Mouse (Mus musculus) layer of hippocampus, postnatal 25 days (tissue): ENCODE measurements around the gene Cpsf4l. TPM values are rescaled to one million over a fixed set of nuclear protein-coding genes. Genes with fewer than 3 reads are reported as not detected.
A peak's percentile ranks its signal among the peaks of the same experiment; 100 is the strongest.

Experiments
- DNase-seq, 2 experiments: peaks; one replicate each; pipeline ENCODE4 v3.0.0; 2022; ENCODE audit warnings: mixed read lengths in 2 of 2, low spot score in 1 of 2; ENCODE audit errors: extremely low spot score in 1 of 2
- total RNA-seq, 2 experiments: library from RNA; stranded (reverse); gene quantifications; 2 replicates each; pipeline ENCODE4 v1.2.3; 2021

Gene Cpsf4l
- under 1 TPM in 1 of 2 experiments, not detected in 1; 0.22 TPM for total RNA-seq

DNA sequence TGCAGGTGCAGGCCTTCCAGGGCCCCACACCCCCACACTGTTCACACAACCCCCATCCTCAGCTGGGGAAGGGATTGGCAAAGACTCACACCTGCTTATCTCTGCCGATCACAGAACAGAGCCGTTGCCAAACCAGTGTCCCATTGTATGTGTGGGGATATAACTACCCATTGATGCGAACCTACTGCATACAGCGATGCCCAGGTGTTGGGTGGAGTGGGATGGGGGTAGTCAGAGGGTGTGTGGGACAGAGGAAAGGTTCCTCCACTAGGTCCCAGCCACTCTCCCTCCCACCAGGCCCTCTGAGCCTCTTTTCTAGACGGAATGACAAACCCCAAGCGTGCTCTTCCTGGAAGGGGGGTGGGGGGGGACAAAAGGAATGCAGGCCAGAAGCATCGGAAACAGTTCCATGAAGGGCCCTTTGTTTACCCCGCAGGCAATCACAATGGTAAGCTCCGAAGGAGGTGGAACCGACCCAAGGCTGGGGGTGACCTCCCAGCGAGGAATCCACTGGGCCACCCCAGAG is at the start of gene Cpsf4l:
TSS of gene Cpsf4l (minus strand) at position 287 of the 526 bp plus-strand sequence.
- no peak for DNase-seq

DNA sequence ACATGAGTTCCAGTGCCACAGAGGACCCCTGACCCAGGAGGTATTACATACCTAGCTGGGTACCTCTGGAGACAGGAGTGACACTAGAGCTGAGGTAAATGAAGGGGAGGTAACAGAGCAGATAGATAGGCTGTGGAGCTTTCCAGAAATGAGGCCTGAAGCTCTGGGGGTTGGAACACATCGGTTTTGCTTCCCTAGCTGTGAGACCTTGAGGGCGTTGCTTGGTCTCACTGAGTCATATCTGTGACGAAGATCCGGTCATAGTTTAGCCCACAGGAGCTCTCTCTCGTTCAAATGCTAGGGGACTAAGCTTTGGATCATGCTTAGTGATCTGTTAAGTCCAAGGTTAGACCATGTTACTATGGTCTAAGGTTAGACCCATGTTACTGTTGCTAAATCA is 49.0 kb upstream of the Cpsf4l start:
- no peak for DNase-seq

DNA sequence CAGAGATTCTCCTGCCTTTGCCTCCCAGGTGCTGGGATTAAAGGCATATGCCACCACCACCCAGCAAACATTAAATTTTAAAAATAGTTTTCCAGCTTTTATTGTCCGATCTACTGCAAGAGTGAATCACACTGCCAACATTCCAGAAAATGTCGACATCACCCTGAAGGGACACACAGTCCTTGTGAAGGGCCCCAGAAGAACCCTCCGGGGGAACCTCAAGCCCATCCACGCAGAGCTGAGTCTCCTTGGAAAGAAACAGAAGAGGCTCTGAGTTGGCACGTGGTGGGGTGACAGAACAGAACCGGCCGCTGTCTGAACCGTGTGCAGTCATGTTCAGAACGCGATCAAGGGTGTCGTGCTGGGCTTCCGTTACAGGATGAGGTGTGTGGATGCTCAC is 46.8 kb upstream of the Cpsf4l start:
- no peak for DNase-seq

DNA sequence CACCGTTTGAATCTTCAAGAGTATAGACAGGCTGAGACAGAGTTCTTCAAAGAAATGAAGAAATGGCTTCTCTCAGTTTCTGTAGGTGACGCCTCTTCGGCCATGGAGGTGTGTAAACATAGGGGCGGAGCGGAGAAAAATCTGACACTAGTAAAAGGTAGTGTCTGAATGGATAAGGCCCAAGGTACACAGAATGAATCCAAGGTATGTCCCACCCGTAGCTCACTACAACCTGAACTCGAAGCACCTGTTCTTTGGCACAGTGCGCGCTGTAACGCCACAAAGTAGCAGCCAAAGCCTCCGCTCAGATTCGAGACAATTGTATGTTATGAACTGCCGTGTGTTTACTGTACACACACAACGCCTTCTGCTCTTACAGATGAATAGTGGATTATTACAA is 46.1 kb upstream of the Cpsf4l start:
- DNase-seq = no peak

DNA sequence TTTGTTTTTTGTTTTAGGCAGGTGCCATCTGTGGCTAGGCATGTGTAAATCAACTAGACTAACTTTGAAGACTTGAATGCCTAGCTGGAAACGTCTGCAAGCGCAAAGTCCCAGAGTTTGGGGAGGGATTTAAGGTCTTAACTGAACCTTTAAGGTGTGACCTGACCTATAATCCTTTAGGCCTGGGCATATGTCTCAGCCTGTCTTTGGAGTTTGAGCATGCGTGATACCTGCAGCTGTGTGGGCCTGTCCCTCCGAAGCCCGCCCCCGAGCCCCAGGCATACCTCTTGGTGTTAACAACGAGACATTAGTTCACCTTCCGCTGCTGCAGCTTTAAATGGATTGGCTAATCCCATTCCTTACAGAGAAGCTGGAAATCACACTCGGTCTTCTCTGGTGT is 45.0 kb upstream of the Cpsf4l start:
- DNase-seq = no peak

DNA sequence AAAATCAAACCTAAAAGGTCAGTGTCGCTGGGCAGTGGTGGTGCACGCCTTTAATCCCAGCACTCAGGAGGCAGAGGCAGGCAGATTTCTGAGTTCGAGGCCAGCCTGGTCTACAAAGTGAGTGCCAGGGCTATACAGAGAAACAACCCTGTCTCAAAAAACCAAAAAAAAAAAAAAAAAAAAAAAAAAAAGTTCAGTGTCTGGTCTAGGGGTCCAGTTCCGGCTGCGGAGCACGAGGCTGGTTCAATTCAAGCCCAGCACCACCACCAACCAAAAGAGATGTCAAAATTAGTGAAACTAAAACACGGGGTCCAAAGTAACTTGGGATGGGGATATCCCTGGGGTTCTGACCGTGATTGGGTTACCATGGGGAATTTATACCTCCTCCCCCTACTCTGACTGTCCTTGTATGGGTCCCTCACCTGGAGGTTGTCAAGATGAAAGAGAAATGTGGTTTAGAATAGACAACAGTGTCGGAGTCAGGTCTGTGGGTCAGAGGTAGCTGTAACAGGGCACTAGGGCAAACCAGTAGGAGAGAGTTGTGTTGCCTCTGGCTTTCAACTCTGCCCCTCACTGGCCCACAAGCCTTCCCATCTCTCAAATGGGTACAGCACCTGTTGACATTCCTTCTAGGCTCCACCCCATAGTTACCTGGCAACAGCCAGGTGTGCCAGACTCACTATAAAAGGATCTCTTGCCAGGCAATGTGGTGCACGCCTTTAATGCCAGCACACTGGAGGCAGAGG is 43.0 kb upstream of the Cpsf4l start:
- no peak for DNase-seq

DNA sequence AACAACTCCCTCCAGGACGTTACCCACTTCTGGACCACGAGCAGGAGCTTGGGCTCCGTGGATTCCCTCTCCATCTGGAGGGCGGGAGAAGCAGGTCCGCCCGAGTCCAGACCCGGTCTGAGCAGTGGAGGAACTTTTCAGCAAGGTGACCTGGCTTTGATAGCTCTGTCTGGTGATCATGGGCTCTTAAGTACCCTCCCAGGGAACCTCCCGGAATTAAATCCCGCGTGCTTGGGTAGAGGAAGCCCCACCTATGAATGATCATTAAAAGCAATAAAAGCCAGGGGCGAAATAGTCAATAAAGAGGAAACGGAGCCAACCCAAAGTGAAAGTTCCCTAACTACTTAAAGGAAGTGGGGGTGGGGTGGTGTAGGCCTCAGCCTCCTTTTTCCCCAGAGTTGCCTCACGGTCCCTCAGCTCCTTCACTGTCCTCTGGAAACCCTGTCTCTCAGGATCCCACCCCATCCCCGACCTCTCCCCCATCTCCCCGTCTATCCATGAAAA is 42.4 kb upstream of the Cpsf4l start:
- DNase-seq = no peak

DNA sequence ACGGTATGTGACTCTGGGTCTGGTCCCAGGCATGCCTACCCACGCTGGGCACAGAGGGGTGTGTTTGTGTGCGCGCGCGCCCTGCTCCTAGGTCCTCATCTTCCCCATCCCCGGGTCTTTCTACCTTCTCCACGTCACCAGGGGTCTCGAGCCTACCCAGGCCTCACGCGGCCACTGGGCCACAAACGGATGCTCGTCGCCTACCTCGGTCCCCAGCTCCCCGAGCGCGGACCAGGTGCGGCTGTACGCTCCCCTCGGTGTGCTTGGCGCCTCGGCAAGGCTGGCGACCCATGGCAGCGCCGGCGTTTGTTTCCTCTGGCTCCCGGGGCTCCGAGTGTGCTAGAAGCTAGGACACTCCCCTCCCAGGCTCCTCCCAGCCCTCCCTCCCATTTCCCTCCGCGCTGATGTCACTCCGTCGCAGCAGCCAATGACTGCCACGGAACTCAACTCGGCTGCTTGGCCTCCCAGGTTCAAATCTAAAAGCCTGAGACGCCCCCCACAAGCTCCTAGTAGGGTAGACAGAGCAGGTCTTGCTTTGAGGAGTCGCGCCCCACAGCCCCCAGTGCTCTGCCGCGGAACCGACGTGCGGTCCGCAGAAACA is 41.8 kb upstream of the Cpsf4l start, which contains the start of gene Cdc42ep4:
TSS of gene Cdc42ep4 (minus strand) at position 398 of the 601 bp plus-strand sequence.
- peak; percentile 69 for DNase-seq

DNA sequence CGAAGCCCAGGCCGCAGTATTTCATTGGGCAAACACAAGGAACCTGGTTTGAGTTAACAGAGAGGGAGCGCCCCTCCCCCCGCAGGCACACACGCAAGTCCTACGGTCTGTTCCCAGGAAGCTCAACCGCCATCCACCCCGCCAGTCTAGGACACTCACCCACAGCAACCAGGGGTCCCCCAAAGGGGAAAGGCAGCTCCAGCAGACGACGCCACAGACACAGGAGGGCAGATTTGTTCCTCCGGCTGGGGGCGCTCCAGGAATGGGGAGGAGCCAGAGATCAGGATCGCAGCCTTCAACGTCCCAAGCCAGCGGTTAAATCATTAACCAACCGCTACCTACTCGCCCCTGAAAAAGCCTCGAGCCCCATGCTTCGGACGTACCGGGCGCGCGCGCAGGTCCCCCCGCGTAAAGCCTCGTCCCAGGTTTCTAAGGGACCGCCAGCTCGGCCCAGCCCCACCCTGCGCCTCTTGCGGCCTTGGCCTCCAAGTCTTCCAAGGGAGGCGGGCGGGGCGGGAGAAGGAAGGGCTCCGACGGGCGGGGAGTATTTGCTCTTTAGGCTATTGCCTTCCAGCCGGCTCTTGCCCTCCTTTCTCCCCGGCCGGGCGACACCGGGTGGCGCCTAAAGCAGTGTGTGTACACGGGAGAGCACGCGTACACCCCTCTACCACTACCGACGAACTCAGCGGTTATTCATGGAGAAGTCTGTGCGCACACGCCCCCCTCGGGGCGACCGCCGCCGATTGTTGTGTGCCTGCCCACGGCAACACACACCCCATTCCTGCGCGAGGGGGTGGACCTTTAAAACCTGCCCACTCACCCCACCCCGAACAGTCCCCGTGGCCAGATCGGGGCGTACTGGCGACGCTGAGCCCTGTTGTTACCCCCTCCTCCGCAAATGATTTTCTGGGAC is 41.0 kb upstream of the Cpsf4l start:
- DNase-seq = peak; percentile 70 to 71

DNA sequence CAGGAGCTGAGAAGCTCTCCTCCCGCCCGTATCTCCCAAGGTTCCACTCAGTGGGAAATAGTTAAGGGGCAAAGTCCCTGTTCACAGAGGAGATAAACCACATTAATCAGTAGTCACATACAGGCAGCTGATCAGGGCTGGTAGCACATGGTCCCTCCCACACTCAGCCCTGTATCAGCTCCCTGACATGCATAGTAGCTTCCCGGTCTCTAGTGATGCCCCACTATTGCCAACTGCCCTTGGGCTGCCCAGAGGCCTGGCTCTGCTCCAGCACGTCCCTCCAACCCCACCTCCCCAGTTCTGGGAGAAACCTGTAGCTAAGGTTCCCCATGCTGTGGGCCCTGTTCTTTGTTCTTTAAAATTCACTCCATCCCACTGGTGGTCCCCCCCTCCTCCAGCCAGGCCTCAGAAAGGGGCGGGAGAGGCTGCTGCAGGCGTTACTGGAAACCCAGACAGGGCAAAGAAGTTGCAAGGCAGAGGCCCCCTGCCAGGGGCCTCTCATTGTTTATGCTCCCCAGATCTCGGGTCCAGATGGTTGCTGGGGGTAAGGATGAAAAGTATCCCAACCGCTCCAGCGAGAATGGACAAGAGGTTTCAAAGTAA is 40.0 kb upstream of the Cpsf4l start:
- no peak for DNase-seq

DNA sequence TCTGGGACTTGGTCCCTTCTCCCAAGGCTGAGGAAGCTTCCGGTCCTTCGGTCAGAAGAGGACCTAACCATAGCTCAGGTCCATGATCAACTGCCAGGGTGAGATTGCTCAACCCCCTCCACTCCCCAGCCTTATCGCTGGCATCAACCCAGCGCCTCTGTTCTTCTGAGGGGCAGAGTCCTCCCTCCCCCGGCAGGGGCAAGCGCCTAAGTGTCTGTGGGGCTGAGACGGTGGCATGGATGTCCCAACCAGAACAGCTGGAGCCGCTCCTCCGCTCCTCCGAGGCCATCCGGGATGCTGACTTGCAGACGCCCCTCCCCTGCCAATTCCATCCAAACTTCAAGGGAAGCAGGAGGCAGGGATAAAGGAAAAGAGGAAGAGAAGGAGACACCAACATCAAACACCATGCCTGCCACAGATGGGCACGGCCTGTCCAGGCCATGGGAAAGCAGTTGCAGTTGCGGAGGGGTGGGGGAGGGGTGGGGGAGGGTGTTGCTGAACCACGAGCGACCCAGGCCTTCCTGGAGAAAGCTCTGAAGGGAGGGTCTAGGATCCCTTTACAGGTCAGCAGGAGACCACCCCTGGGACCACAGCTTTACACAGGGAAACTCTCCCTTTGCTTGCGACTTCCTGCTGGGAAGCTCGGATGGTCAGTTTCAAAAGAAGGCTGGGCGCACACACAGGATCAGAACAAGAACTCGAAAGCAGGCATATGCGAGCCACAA is 39.1 kb upstream of the Cpsf4l start:
- DNase-seq = no peak

DNA sequence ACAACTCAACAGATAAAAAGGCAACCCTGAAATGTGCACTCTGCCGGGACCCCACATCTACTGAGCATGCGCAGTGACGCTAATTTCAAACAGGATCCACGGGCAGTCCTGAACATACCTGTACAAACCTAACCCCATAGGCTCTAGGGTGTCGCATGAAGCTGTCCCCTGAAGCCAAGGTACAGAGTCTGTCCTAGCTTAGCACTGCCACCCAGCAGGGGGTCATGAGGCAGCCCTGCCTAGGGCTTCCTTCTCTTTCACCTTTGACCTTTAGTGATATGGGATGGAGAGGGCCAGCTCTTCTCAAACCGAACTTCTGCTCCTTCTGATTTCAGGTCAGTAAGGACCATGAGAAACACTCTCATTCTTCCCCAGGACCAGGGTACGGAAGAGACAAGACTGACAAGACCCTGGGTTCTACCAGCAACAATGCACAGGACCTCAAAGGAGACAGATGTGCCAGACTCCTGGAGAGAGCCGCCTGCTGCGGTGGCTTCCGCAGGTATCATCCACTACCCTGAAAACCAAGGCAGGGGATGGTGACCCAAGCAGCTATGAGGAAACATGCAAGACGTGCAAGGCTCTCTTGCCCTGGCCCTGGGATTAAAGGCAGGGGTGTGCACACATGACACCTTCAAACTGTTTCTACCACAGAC is 38.0 kb upstream of the Cpsf4l start:
- DNase-seq = no peak

DNA sequence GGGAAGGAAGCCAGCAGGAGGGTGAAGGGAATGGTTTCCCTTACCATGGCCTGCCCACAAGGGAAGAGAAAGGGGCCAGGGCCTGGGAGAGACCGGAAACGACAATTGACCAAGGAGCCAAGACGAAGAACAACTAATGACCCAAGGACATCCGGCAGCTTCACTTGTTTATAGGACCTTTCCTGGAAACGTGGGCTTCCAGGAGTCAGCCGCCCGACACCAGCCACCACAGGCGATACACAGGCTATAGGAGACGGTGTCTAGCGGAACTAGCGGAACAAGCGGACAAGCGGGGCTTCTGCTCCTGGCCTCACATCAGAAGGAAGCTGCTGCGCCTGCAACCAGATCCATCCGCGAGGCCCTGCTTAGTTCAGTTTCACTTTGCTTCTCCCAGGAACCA is 37.2 kb upstream of the Cpsf4l start:
- no peak for DNase-seq

DNA sequence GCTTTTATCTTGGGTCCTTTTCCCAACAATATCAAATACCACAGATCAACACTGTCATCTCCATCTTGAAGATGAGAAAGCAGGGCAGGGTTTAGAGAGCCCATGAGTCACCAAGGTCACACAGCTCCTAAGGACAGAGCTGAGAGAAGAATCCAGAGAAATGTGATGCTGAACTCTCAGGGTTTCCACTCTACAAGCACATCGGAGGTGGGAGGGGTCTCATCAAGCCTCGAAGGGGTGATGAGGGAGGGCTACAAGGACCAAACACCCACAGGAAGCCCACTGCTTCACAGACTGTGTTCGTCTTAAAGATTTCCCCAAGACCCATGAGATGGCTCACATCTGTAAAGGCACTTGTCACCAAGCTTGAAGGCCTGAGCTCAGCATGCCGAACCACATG is 36.1 kb upstream of the Cpsf4l start:
- no peak for DNase-seq

DNA sequence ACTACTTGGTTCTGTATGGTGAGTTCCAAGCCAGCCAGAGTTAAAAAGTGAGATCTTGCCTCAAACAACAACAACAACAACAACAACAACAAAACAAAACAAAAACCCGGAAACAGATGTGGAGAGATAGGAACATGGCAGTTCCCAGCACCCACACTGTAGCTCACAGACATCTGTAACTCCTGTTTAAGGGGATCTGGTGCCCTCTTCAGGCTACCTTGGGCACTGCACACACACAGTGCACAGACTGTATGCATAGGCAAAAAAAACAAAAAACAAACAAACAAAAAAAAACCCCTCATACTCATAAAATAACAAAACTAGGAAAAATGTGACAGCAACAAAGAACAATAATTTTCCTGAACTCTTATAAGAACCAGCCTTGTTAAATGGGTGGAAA is 33.2 kb upstream of the Cpsf4l start:
- DNase-seq = no peak

DNA sequence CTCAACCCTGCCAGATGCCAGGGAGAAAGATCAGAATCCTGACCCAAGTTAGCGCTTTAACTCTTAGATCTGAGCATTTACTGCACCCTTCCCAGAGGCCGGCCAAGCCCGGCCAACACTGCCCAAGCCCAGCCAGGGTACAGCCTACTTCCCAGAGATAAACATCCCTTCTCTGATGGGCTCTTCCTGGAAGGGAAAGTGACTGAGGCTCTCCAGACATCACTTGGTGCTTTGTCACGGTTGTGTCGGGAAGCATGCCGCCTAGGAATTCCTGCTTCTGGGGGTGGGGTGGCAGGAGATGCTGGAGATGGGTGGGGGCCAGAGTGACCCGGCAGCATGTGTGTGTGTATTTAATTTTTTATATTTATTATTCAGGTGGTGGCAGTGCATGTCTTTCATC is 30.3 kb upstream of the Cpsf4l start:
- no peak for DNase-seq

DNA sequence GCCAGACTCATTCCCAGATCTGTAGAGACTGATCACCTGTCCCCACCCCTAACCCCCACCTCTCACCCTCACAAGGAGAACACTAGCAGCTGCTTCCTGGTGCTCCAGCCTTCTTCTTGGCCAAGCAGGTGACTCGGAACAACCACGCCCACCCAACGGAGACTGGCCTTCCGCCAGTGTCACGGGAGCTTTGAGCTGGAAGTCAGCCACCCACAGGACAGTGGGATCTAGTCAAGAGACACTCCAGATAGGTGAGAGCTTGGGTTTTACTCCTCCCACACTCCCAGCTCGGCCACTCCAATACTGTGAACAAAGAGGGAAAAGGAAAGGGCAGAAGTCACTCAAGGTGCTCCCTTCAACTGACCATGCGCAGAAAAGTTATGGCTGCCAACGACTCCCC is 29.4 kb upstream of the Cpsf4l start:
- no peak for DNase-seq

DNA sequence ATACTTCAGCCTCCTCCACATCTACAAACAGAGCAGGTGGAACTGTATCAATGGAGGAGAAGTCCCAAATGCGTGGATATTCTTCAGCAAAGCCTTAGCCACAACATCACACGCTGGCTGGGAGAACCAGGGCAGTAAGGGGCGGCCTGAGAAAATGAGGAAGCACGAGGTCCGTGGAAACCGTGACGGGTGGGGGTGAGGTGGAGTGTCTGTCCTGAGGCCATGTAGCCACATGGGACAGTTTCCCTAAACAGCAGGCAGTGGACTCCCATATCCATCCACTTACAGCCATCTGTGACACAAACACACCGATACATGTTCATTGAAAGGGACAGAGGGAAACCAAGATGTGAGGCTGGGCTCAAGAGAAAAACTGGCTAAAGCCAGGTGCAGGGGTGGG is 28.1 kb upstream of the Cpsf4l start:
- DNase-seq = no peak

DNA sequence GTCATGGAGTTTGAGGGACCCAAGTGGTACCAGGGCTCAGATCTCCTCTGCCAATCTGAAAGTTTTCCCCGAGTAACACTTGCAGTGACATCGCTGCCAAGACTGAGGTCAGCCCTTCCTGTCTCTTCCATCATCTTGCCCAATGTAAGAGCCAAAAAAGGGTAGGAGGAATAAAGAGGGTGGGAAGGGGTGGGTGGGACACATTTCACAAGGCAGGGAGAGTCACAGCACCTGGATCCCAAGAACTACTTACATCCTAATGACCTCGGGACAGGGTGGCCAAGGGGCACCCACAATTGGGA is 27.7 kb upstream of the Cpsf4l start:
- DNase-seq = no peak
